25 mouse cellular contexts compared by ENCODE assay signal in genomic region chr12:5044141-5044540, GRCm38 (mm10).
"Had no signal": no experiment of that assay in that cellular context is flagged by ENCODE, and none has a peak within 500 bp of the region (broad histone marks: within the 10 kb centered on the region; RNA-seq: fewer than 3 reads in every experiment).

No protein-coding gene starts in this region.

- H3K27ac ChIP-seq: heart, adult 2 months; heart, embryonic 13.5 days; heart, embryonic 15.5 days; hindbrain, embryonic 13.5 days; hindbrain, embryonic 15.5 days; hindbrain, postnatal 0 days; layer of hippocampus, adult 2 months; left cerebral cortex, adult 2 months; limb, embryonic 13.5 days; limb, embryonic 15.5 days; liver, embryonic 13.5 days had no signal

- DNase-seq: gastrocnemius, postnatal 14 days; gastrocnemius, postnatal 36 days; heart, adult 11 months; heart, adult 2 months; heart, postnatal 14 days; heart, postnatal 36 days; kidney, adult 18-20 months; kidney, adult 8-10 months; kidney, postnatal 10 days; kidney, postnatal 25 days; kidney, postnatal 4 days; left cerebral cortex, postnatal 4 days; liver, embryonic 13.5 days had no signal

- H3K9me3 ChIP-seq: heart, embryonic 15.5 days; hindbrain, embryonic 13.5 days; hindbrain, embryonic 15.5 days; limb, embryonic 13.5 days; limb, embryonic 15.5 days; liver, embryonic 13.5 days had no signal

- H3K4me3 ChIP-seq: heart, adult 2 months; heart, embryonic 13.5 days; heart, embryonic 15.5 days; hindbrain, embryonic 13.5 days; hindbrain, embryonic 15.5 days; layer of hippocampus, adult 2 months; left cerebral cortex, adult 2 months; limb, embryonic 13.5 days; limb, embryonic 15.5 days; liver, embryonic 13.5 days had no signal

- H3K4me1 ChIP-seq: heart, embryonic 13.5 days; heart, embryonic 15.5 days; hindbrain, embryonic 13.5 days; hindbrain, embryonic 15.5 days; limb, embryonic 13.5 days; limb, embryonic 15.5 days; liver, embryonic 13.5 days had no signal

- H3K4me2 ChIP-seq: heart, embryonic 11.5 days; heart, embryonic 13.5 days; heart, embryonic 15.5 days; hindbrain, embryonic 13.5 days; hindbrain, embryonic 15.5 days; limb, embryonic 13.5 days; limb, embryonic 15.5 days; liver, embryonic 11.5 days; liver, embryonic 13.5 days had no signal

- H3K9ac ChIP-seq: heart, embryonic 13.5 days; heart, embryonic 15.5 days; hindbrain, embryonic 13.5 days; hindbrain, embryonic 15.5 days; limb, embryonic 13.5 days; limb, embryonic 15.5 days; liver, embryonic 13.5 days had no signal

- ATAC-seq: hindbrain, postnatal 0 days; intestine, postnatal 0 days had no signal

- H3K27me3 ChIP-seq: heart, embryonic 13.5 days; heart, embryonic 15.5 days; hindbrain, embryonic 13.5 days; hindbrain, embryonic 15.5 days; limb, embryonic 13.5 days; limb, embryonic 15.5 days; liver, embryonic 13.5 days had no signal
